Mouse (Mus musculus): ENCODE data around the gene Gm20388. TPM values are rescaled to one million over a fixed set of nuclear protein-coding genes. Genes with fewer than 3 reads are reported as not detected.

The Gm20388 gene
- polyA plus RNA-seq, 1 experiment = 28.1 TPM

GRCm38 (mm10) chr8:123341040-123342015 is 3430.7 kb downstream of the Gm20388 start:
- peak overlapping the region; percentile 11 for H3K4me3 ChIP-seq (ENCODE audit: low read depth, low read length)
- H3K27me3 ChIP-seq (ENCODE audit: control insufficient read depth, insufficient read depth, low read length, poor library complexity, severe bottlenecking) = no peaks in the 10 kb centered on the region
- peak overlapping the region; percentile 20 for H3K9ac ChIP-seq (ENCODE audit: low read depth, poor library complexity, severe bottlenecking)
- TF ChIP-seq POLR2A (IDR thresholded peaks at IDR 0.05; ENCODE audit: insufficient read depth, low read length) (no peak), EP300 (IDR thresholded peaks at IDR 0.05; ENCODE audit: insufficient read depth, low read depth, low read length) (no peak), CTCF (IDR thresholded peaks at IDR 0.05; ENCODE audit: low read depth, low read length) (no peak)
- no peaks in the 10 kb centered on the region for H3K36me3 ChIP-seq (ENCODE audit: control insufficient read depth, insufficient read depth, low read length, poor library complexity, severe bottlenecking)
- peaks cover 6% of the 10 kb centered on the region for H3K4me1 ChIP-seq (ENCODE audit: control insufficient read depth, insufficient read depth, low read length)
- H3K9me3 ChIP-seq (replicated peaks; ENCODE audit: control insufficient read depth, insufficient read depth, low read length, poor library complexity, severe bottlenecking) = no peaks in the 10 kb centered on the region
- H3K27ac ChIP-seq (ENCODE audit: insufficient read depth, low read length) = peak overlapping the region; percentile 64

DNA sequence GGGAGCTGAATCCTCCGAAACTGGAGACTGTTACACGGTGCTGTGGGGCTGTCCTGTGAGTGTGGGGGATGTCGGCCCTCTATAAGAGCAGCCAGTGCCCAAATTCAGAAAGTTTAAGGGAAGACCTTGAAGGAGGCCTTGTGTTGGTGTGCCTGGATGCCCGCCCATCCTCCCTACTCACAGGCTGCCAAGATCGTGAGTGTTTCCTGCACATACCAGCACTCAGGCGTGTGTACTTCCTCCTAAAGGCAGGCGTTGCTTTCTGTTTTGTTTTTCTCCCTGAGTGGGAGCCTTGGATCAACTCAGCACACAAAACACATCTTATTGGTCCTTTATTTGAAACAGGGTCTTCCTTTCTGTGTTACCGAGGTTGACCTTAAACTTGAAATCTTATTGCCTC is 3431.6 kb downstream of the Gm20388 start:
- Histone ChIP-seq H3K9ac (ENCODE audit: low read depth, poor library complexity, severe bottlenecking) (peak overlapping the region; percentile 20), H3K27me3 (ENCODE audit: control insufficient read depth, insufficient read depth, low read length, poor library complexity, severe bottlenecking) (no peaks in the 10 kb centered on the region), H3K36me3 (ENCODE audit: control insufficient read depth, insufficient read depth, low read length, poor library complexity, severe bottlenecking) (no peaks in the 10 kb centered on the region), H3K4me1 (ENCODE audit: control insufficient read depth, insufficient read depth, low read length) (peaks cover 3% of the 10 kb centered on the region), H3K4me3 (ENCODE audit: low read depth, low read length) (peak overlapping the region; percentile 20), H3K27ac (ENCODE audit: insufficient read depth, low read length) (peak overlapping the region; percentile 64; the same call in 1 of the 2 replicates), H3K9me3 (replicated peaks; ENCODE audit: control insufficient read depth, insufficient read depth, low read length, poor library complexity, severe bottlenecking) (no peaks in the 10 kb centered on the region)
- TF ChIP-seq POLR2A (IDR thresholded peaks at IDR 0.05; ENCODE audit: insufficient read depth, low read length) (no peak), EP300 (IDR thresholded peaks at IDR 0.05; ENCODE audit: insufficient read depth, low read depth, low read length) (no peak), CTCF (IDR thresholded peaks at IDR 0.05; ENCODE audit: low read depth, low read length) (no peak)

GRCm38 (mm10) chr8:123342911-123343310 is 3432.3 kb downstream of the Gm20388 start:
- no peaks in the 10 kb centered on the region for H3K36me3 ChIP-seq (ENCODE audit: control insufficient read depth, insufficient read depth, low read length, poor library complexity, severe bottlenecking)
- H3K9ac ChIP-seq (ENCODE audit: low read depth, poor library complexity, severe bottlenecking) = no peak overlapping the region; the same call in 1 of the 2 replicates
- TF ChIP-seq POLR2A (IDR thresholded peaks at IDR 0.05; ENCODE audit: insufficient read depth, low read length) (no peak), CTCF (IDR thresholded peaks at IDR 0.05; ENCODE audit: low read depth, low read length) (no peak), EP300 (IDR thresholded peaks at IDR 0.05; ENCODE audit: insufficient read depth, low read depth, low read length) (no peak)

DNA sequence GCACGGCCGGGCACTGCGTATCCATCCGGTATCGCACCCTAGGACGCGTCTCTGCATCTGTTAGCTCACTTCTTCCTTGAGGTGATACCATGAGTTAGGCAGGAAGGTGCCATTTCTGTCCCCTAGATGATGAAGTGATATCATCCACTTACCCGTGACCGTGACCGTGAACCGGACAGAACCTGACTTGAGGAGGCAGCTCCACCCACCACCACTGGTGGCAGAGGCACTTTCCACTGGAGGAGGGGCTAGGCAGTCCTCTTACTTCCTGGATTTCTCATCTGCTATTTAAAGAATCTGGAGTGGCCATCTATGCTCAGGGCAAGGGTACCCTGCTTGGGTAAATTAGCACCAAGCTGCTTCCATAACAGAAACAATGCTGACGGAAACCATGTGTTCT is 3432.8 kb downstream of the Gm20388 start:
- TF ChIP-seq EP300 (IDR thresholded peaks at IDR 0.05; ENCODE audit: insufficient read depth, low read depth, low read length) = no peak
- TF ChIP-seq CTCF (IDR thresholded peaks at IDR 0.05; ENCODE audit: low read depth, low read length) = no peak
- no peak for TF ChIP-seq POLR2A (IDR thresholded peaks at IDR 0.05; ENCODE audit: insufficient read depth, low read length)
- Histone ChIP-seq H3K4me1 (ENCODE audit: control insufficient read depth, insufficient read depth, low read length) (no peaks in the 10 kb centered on the region), H3K9ac (ENCODE audit: low read depth, poor library complexity, severe bottlenecking) (no peak overlapping the region)

More at GRCm38 (mm10) chr8:123342911-123343310, 3432.3 kb downstream of the Gm20388 start:
- H3K4me3 ChIP-seq (ENCODE audit: low read depth, low read length) = no peak overlapping the region
- no peaks in the 10 kb centered on the region for H3K9me3 ChIP-seq (replicated peaks; ENCODE audit: control insufficient read depth, insufficient read depth, low read length, poor library complexity, severe bottlenecking)
- H3K27me3 ChIP-seq (ENCODE audit: control insufficient read depth, insufficient read depth, low read length, poor library complexity, severe bottlenecking) = no peaks in the 10 kb centered on the region
- no peaks in the 10 kb centered on the region for H3K4me1 ChIP-seq (ENCODE audit: control insufficient read depth, insufficient read depth, low read length)
- no peak overlapping the region for H3K27ac ChIP-seq (ENCODE audit: insufficient read depth, low read length)

DNA sequence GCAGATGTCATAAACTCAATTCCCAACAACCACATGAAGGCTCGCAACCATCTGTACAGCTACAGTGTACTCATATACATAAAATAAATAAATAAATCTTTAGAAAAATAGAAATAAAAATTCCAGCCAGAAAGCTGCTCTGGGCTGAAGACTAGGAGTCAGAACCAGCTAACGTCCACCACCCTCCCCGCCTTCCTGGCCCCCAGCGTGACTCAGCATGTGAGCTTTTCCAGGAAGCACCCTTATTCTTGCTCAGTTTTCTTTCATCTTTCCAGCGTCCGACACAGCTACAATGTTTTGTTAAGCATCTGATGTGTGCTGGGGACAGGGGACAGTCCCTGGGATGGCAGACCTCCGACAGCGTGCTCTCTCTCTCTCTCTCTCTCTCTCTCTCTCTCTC is 3434.5 kb downstream of the Gm20388 start:
- H3K4me1 ChIP-seq (ENCODE audit: control insufficient read depth, insufficient read depth, low read length) = no peaks in the 10 kb centered on the region
- no peak overlapping the region for H3K9ac ChIP-seq (ENCODE audit: low read depth, poor library complexity, severe bottlenecking)
- TF ChIP-seq CTCF (IDR thresholded peaks at IDR 0.05; ENCODE audit: low read depth, low read length) (no peak), EP300 (IDR thresholded peaks at IDR 0.05; ENCODE audit: insufficient read depth, low read depth, low read length) (no peak), POLR2A (IDR thresholded peaks at IDR 0.05; ENCODE audit: insufficient read depth, low read length) (no peak)
- H3K36me3 ChIP-seq (ENCODE audit: control insufficient read depth, insufficient read depth, low read length, poor library complexity, severe bottlenecking) = no peaks in the 10 kb centered on the region
- no peak overlapping the region for H3K4me3 ChIP-seq (ENCODE audit: low read depth, low read length)
- H3K9me3 ChIP-seq (replicated peaks; ENCODE audit: control insufficient read depth, insufficient read depth, low read length, poor library complexity, severe bottlenecking) = no peaks in the 10 kb centered on the region
- H3K27me3 ChIP-seq (ENCODE audit: control insufficient read depth, insufficient read depth, low read length, poor library complexity, severe bottlenecking) = no peaks in the 10 kb centered on the region
- no peak overlapping the region for H3K27ac ChIP-seq (ENCODE audit: insufficient read depth, low read length)

More for the DNA sequence above, 3432.8 kb downstream of the Gm20388 start:
- Histone ChIP-seq H3K9me3 (replicated peaks; ENCODE audit: control insufficient read depth, insufficient read depth, low read length, poor library complexity, severe bottlenecking) (no peaks in the 10 kb centered on the region), H3K27me3 (ENCODE audit: control insufficient read depth, insufficient read depth, low read length, poor library complexity, severe bottlenecking) (no peaks in the 10 kb centered on the region), H3K36me3 (ENCODE audit: control insufficient read depth, insufficient read depth, low read length, poor library complexity, severe bottlenecking) (no peaks in the 10 kb centered on the region), H3K27ac (ENCODE audit: insufficient read depth, low read length) (no peak overlapping the region), H3K4me3 (ENCODE audit: low read depth, low read length) (no peak overlapping the region)

- no peak overlapping the region for H3K9ac ChIP-seq (ENCODE audit: low read depth, poor library complexity, severe bottlenecking)
- no peaks in the 10 kb centered on the region for H3K4me1 ChIP-seq (ENCODE audit: control insufficient read depth, insufficient read depth, low read length)
- no peak overlapping the region for H3K4me3 ChIP-seq (ENCODE audit: low read depth, low read length)
- H3K36me3 ChIP-seq (ENCODE audit: control insufficient read depth, insufficient read depth, low read length, poor library complexity, severe bottlenecking) = no peaks in the 10 kb centered on the region
- H3K27me3 ChIP-seq (ENCODE audit: control insufficient read depth, insufficient read depth, low read length, poor library complexity, severe bottlenecking) = no peaks in the 10 kb centered on the region
- no peak overlapping the region for H3K27ac ChIP-seq (ENCODE audit: insufficient read depth, low read length)
- TF ChIP-seq POLR2A (IDR thresholded peaks at IDR 0.05; ENCODE audit: insufficient read depth, low read length) (no peak), CTCF (IDR thresholded peaks at IDR 0.05; ENCODE audit: low read depth, low read length) (no peak), EP300 (IDR thresholded peaks at IDR 0.05; ENCODE audit: insufficient read depth, low read depth, low read length) (no peak)
- no peaks in the 10 kb centered on the region for H3K9me3 ChIP-seq (replicated peaks; ENCODE audit: control insufficient read depth, insufficient read depth, low read length, poor library complexity, severe bottlenecking)
Observed at GRCm38 (mm10) chr8:123345856-123346255, 3435.2 kb downstream of the Gm20388 start.

Measured in ES-Bruce4 (cell line).